Mouse (Mus musculus) liver, postnatal 0 days (tissue): ENCODE measurements at regions not wholly inside any gene's neighbourhood (a gene's known extent, or its start where the extent isn't known, plus 50 kb on each side); places are given as distances from the start of the nearest gene placed in this dataset.

Source experiments
- CTCF ChIP-seq: sonication (generic); IDR thresholded peaks from 2 replicates; pipeline ENCODE4 v1.5.1; 2016; ENCODE audit warnings: antibody characterized with exemption, low read depth
- EP300 ChIP-seq: IDR thresholded peaks from 2 replicates; pipeline ENCODE4 v1.6.1; 2016; ENCODE audit warnings: antibody characterized with exemption, low read depth, mild to moderate bottlenecking

DNA sequence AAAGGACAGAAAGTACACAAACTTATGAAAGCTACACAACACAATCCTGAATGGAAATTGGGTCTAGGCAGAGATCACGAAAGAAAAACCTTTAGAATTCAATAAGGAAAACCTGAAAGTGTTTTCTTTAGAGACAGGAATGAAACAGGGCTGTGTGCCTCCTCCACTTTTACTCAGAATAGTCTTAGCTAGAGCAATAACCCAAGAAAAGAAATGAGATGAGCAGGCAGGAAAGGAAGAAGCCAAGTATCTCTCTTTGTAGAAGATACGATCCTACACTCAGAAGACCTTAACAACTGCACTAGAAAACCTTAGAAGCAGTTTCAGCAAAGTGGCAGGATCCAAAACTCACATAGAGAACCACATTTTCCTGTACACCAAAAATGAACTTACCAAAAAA, 218.0 kb downstream of the Hace1 start:
- TF ChIP-seq CTCF (no peak), EP300 (no peak)
